Mouse (Mus musculus) urinary bladder, postnatal 25 days (tissue): Measurements from ENCODE around the gene Zfp281.

Experiments used
- DNase-seq: peaks from one replicate; pipeline ENCODE4 v3.0.0; 2022; ENCODE audit warnings: low spot score

Zfp281 gene

GRCm38 (mm10) chr1:136613300-136613751, 11.4 kb upstream of the Zfp281 start:
- DNase-seq: no peak

DNA sequence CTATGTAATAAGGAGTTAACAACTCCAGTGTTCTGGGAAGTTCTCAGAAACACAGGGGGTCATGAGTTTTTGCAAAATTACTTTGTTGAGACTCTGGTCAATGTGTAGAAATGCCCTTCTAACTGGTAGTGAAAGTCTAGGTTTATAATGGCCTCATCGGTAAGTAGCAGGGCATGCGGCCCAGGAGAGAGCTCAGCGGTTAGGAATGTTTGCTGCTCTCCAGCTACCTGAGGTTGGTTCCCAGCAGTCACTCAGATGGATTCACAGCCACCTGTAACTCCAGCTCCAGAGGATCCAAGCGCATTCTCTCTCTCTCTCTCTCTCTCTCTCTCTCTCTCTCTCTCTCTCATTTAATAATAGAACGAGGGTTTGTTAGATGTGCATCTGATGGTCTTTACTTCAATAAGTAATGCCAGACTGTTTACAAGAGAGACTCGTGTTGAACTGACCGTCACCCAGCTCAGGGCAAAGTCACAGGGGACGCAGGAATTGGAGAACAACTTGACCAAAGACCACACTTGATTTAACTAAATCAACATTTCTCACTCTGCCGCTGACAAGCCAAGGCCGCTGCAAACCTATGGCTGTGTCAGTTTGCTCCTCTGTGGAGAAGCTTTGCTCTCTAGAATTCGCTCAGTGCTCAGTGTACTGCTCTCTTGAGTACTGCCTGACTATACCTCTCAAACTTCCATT, 9.8 kb upstream of the Zfp281 start:
- DNase-seq: no peak

- DNase-seq: no peak
Measured at GRCm38 (mm10) chr1:136617163-136617788, 7.4 kb upstream of the Zfp281 start.

- DNase-seq: no peak
Measured at GRCm38 (mm10) chr1:136618570-136618969, 6.1 kb upstream of the Zfp281 start.

DNA sequence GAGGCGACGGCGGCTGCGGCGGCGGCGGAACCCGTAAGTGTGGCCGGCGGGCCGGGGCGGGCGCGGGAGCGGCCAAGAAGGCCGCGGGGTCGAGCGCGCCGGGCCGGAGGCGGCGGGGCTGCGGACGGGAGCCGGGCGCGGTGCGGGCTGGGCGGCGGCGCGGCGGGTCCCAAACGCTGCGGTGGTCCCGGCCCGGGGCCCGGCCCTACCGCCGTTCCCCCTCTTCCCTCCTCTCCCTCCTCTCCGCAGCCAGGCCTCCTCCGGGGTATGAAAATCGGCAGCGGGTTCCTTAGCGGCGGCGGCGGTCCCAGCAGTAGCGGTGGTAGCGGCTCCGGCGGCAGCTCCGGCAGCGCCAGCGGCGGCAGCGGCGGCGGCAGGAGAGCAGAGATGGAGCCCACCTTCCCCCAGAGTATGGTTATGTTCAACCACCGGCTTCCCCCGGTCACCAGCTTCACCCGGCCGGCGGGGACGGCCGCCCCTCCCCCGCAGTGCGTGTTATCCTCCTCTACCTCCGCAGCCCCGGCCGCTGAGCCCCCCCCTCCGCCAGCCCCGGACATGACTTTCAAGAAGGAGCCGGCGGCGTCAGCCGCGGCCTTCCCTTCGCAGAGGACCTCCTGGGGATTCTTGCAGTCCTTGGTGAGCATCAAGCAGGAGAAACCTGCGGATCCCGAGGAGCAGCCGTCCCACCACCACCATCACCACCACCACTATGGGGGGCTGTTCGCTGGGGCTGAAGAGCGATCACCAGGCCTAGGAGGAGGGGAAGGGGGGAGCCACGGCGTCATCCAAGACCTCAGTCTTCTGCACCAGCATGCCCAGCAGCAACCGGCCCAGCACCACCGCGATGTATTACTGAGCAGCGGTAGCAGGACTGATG, 556 bp downstream of the Zfp281 start:
- DNase-seq: peak; percentile 48

- no peak for DNase-seq
Measured at GRCm38 (mm10) chr1:136626141-136626540, 1.4 kb downstream of the Zfp281 start.

- no peak for DNase-seq
Measured at GRCm38 (mm10) chr1:136626756-136627155, 2.1 kb downstream of the Zfp281 start.

DNA sequence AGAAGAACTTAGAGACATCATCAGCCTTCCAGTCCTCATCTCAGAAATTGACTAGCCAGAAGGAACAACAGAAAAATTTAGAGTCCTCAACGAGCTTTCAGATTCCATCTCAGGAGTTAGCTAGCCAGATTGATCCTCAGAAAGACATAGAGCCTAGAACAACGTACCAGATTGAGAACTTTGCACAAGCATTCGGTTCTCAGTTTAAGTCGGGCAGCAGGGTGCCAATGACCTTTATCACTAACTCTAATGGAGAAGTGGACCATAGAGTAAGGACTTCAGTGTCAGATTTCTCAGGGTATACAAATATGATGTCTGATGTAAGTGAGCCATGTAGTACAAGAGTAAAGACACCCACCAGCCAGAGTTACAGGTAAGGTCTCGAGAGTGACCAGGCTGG, 2.9 kb downstream of the Zfp281 start:
- DNase-seq: no peak

- no peak for DNase-seq
Measured at GRCm38 (mm10) chr1:136632891-136633290, 8.2 kb downstream of the Zfp281 start.

- DNase-seq: no peak
Measured at GRCm38 (mm10) chr1:136635644-136636043, 10.9 kb downstream of the Zfp281 start.

DNA sequence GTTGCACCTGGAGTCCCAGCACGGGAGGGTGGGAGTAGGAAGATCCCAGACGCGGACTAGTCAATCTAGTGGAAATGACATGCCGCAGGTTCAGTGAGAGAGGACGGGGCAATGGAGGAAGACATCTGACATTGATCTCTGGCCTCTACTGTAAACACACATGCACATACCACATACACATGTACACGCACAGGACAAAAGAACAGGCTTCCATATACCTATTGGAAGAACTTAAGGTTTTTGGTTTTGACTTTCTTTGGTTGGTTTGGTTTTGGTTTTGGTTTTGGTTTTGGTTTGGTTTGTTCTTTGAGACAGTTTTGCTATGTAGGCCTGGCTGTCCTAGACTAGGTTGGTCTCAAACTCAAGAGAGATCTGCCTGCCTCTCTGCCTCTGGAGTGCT, 12.2 kb downstream of the Zfp281 start:
- no peak for DNase-seq

- DNase-seq: no peak
Measured at GRCm38 (mm10) chr1:136637696-136638095, 13.0 kb downstream of the Zfp281 start.

DNA sequence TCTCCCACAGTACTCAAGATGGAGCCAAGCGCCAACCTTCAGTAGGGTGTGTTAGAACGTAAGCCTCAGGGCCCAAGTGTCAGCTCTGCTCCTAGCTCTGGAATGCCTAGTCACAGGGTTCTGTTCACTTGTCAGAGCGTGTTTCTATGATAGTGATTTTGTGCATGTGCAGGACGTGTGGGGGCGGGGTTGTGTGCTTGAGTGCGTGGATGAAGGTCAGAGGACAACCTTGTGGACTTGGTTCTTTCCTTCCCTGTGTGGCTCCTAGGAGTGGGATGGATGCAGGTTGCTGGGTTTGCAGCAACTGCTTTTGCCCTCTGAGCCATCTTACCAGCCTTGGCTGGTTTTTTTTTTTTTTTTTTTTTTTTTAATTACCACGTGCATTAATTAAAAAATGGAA, 13.5 kb downstream of the Zfp281 start:
- DNase-seq: no peak

DNA sequence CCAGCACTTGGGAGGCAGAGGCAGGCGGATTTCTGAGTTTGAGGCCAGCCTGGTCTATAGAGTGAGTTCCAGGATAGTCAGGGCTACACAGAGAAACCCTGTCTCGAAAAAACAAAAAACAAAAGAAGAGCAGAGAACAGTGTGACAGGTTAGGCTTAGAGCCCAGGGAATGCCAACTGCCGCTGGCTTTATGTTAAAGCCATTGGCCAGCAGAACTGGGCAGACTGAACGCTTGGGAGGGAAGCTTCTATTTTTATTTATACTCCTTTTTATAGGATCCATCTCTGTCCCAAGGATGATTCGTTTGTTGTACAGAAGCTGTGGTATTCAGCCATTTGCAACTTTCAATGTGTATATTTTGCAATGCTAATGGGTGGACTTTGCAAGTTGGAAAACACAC, 14.0 kb downstream of the Zfp281 start:
- no peak for DNase-seq

DNA sequence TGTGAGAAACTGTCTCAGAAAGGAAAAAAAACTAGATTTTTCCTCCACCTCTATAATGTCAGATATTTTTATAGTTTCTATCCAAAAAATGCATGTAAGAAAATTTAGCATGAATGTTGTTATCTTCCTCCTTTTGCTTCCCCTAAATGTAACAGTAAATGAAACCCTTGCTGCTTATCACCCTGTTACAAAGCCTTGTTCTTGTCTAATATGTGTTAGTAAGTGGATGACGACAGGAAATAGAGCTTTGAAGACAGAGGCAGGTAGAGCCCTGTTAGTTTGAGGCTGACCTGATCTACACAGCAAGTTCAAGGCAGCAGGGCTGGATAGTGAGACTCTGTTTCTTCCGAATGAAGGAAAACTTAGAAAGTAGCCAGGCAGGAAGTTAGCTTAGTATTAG, 14.5 kb downstream of the Zfp281 start:
- no peak for DNase-seq

DNA sequence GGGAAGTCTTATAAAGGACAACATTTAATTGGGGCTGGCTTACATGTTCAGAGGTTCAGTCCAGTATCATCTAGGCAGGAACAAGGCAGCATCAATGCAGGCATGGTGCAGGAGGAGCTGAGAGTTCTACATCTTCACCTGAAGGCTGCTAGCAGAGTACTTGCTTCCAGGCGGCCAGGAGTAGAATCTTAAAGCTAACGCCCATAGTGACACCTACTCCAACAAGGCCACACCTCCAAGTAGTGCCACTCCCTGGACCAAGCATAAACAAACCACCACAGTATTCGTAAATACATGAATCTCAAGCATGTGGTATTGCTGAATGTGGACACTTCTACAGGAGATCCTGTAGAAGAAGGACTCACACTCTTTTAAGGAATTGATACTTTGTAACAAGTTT, 18.0 kb downstream of the Zfp281 start:
- no peak for DNase-seq

DNA sequence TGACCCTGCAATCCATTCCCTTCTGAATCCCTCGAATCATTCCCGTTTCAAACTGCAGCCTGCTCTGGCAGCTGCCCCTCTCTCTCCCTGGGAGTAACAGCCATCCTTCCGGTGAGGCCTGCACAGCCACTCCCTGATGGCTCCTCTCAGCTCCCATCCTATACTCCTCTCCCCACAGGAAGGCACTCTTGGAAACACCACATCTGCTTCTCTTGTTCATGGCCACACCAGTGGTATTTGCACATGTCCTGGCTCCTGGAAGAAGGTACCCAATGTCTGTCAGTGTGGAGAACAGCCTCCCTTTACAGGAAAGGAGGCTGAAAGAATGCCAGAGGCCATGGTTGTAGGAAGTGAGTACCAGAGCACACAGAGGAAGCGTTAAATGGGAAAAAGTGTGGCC, 19.8 kb downstream of the Zfp281 start:
- no peak for DNase-seq

- no peak for DNase-seq
Measured at GRCm38 (mm10) chr1:136645849-136646625, 21.3 kb downstream of the Zfp281 start.

- DNase-seq: no peak
Measured at GRCm38 (mm10) chr1:136652066-136652465, 27.4 kb downstream of the Zfp281 start.

- no peak for DNase-seq
Measured at GRCm38 (mm10) chr1:136653526-136653925, 28.8 kb downstream of the Zfp281 start.

DNA sequence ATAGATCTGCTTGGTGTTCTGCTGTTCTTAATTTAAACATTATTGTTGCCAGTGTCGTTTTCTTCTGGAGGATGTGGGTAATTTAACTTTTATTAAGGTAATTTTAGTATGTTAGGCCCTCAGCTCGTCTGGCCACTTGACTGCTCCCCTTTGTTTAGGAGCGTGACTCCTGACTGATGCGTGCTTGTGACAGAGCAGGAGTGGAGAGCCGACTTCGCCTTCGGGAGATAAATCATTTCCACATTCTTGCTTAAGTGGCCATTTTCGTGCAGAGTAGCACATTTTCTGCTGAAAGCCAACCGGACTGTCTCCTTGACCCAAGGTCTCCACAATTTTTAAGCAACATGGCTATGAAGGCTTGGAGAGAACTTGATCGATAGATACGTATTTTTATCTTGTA, 29.7 kb downstream of the Zfp281 start:
- no peak for DNase-seq

GRCm38 (mm10) chr1:136656619-136657018, 31.9 kb downstream of the Zfp281 start:
- no peak for DNase-seq
